Mouse (Mus musculus): Measurements from ENCODE around the gene Pax5. TPM values are rescaled to one million over a fixed set of nuclear protein-coding genes. Genes with fewer than 3 reads are reported as not detected.
A peak's percentile ranks its signal among the peaks of the same experiment; 100 is the strongest.

The Pax5 gene
- polyA plus RNA-seq, 1 experiment from 2014 or later: 0.08 TPM

DNA sequence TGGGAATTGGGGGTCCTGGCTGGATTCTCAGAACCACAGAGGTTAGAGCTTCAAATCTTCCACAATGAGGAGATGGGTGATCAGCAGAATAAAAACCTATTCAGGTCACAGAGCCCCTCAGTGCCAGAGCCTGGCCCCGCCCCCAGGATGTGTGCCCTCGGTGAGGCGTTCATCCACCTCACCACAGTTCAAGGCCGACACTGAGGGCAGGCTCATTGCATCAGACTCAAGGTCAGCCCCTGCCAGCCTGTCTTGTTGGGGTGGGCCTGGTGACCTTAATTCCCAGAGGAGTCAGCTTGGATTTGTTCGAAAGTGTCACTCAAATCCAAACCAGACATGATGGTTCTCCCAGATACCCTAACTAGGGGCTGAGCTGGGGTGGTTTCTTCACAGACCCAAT lies 177.6 kb downstream of the Pax5 start:
- Histone ChIP-seq H3K9me3 (ENCODE audit: control insufficient read depth, low read length) (no peaks in the 10 kb centered on the region), H3K9ac (ENCODE audit: low read depth, low read length) (no peak overlapping the region), H3K4me2 (ENCODE audit: low read depth, low read length) (no peak overlapping the region), H3K27me3 (replicated peaks; ENCODE audit: control insufficient read depth, insufficient read depth, low read length) (no peaks in the 10 kb centered on the region), H3K36me3 (ENCODE audit: control insufficient read depth, insufficient read depth, low read length) (no peaks in the 10 kb centered on the region), H3K4me1 (ENCODE audit: control insufficient read depth, insufficient read depth, low read length) (no peaks in the 10 kb centered on the region), H3K4me3 (ENCODE audit: low read depth, low read length) (no peak overlapping the region), H3K27ac (replicated peaks; ENCODE audit: low read depth, low read length) (no peak overlapping the region)
- WGBS: 52% methylated on average over 5 of the region's 5 CpGs
- DNase-seq (ENCODE audit: low spot score) (no peak), ATAC-seq (ENCODE audit: low read depth) (no peak)

DNA sequence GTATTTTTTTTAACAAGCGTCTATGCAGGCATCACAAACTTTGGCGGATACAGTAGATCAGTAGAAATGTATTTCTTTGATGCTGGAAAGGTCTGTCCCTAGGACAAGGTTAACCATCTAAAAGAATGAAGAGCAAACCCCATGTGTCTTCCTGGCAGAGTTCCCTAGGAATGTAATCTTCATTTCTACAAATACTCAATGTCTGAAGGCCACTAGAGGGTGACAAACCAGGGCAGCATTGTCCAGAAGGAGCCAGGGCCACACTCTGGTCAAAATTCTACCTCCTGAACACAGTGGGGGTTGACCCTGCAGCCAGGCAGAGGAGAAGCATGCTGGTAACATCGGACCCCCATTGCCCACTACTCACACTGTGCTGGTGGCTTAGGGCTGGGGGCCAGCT lies 185.0 kb downstream of the Pax5 start:
- no peak overlapping the region for H3K4me2 ChIP-seq (ENCODE audit: low read depth, low read length)
- no peak for DNase-seq (ENCODE audit: low spot score)
- WGBS: 71% methylated on average over 3 of the region's 3 CpGs

DNA sequence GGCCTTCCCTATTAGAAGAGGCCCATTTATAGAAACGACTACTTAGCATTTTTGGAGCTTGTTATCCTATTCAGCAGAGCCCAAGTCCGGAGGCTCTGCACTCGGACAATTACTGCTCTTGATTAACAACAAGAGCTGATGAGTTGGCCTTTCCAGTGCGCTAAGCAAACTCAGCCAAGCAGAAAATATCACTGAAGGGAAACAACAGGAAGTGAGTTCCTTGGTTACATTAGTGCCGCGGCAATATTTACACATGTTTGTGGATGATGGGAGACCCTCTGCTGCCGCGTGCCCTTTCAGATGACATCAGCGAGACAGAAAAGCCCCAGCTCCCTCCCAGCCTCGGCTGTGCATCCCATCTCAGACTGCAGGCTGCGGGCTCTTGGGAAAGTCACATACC lies 191.4 kb downstream of the Pax5 start:
- Histone ChIP-seq H3K27ac (replicated peaks; ENCODE audit: low read depth, low read length) (no peak overlapping the region), H3K9me3 (ENCODE audit: control insufficient read depth, low read length) (no peaks in the 10 kb centered on the region), H3K36me3 (ENCODE audit: control insufficient read depth, insufficient read depth, low read length) (no peaks in the 10 kb centered on the region), H3K4me1 (ENCODE audit: control insufficient read depth, insufficient read depth, low read length) (no peaks in the 10 kb centered on the region), H3K4me3 (ENCODE audit: low read depth, low read length) (no peak overlapping the region), H3K27me3 (replicated peaks; ENCODE audit: control insufficient read depth, insufficient read depth, low read length) (no peaks in the 10 kb centered on the region), H3K4me2 (ENCODE audit: low read depth, low read length) (no peak overlapping the region), H3K9ac (ENCODE audit: low read depth, low read length) (no peak overlapping the region)
- 62% methylated on average over 11 of the region's 11 CpGs for WGBS
- no peak; the same call in 1 of the 2 replicates for ATAC-seq (ENCODE audit: low read depth)
- peak; percentile 58 for DNase-seq (ENCODE audit: low spot score)

More for the DNA sequence above, 185.0 kb downstream of the Pax5 start:
- Histone ChIP-seq H3K27me3 (replicated peaks; ENCODE audit: control insufficient read depth, insufficient read depth, low read length) (no peaks in the 10 kb centered on the region), H3K4me3 (ENCODE audit: low read depth, low read length) (no peak overlapping the region), H3K9ac (ENCODE audit: low read depth, low read length) (no peak overlapping the region), H3K27ac (replicated peaks; ENCODE audit: low read depth, low read length) (no peak overlapping the region), H3K4me1 (ENCODE audit: control insufficient read depth, insufficient read depth, low read length) (no peaks in the 10 kb centered on the region), H3K36me3 (ENCODE audit: control insufficient read depth, insufficient read depth, low read length) (no peaks in the 10 kb centered on the region), H3K9me3 (ENCODE audit: control insufficient read depth, low read length) (no peaks in the 10 kb centered on the region)
- no peak for ATAC-seq (ENCODE audit: low read depth)

DNA sequence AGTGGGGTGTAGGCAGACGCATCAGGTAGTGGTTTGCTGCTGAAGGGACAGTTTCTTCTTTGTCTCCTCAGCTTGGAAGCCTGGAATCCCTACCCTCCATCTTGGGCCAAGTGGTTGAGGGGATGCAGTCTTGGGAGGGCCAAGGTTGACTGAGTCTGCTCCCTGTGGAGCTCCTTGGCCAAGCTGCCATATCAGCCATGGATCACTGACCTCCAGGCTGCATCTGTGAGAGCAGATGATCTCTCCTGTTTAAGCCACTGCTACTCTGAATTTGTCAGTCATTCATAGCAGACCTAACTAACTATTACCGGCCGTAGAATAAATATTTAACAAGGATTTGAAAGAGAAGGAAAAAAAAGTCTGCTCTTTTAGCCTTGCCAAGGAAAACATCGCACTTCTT lies 196.3 kb downstream of the Pax5 start:
- H3K9me3 ChIP-seq (ENCODE audit: control insufficient read depth, low read length): no peaks in the 10 kb centered on the region
- no peaks in the 10 kb centered on the region for H3K36me3 ChIP-seq (ENCODE audit: control insufficient read depth, insufficient read depth, low read length)
- WGBS: 89% methylated on average over 4 of the region's 4 CpGs
- H3K4me1 ChIP-seq (ENCODE audit: control insufficient read depth, insufficient read depth, low read length): no peaks in the 10 kb centered on the region
- H3K4me2 ChIP-seq (ENCODE audit: low read depth, low read length): no peak overlapping the region
- no peak overlapping the region for H3K9ac ChIP-seq (ENCODE audit: low read depth, low read length)
- no peak overlapping the region for H3K4me3 ChIP-seq (ENCODE audit: low read depth, low read length)
- H3K27ac ChIP-seq (replicated peaks; ENCODE audit: low read depth, low read length): no peak overlapping the region
- DNase-seq (ENCODE audit: low spot score) (no peak), ATAC-seq (ENCODE audit: low read depth) (no peak)
- H3K27me3 ChIP-seq (replicated peaks; ENCODE audit: control insufficient read depth, insufficient read depth, low read length): no peaks in the 10 kb centered on the region

DNA sequence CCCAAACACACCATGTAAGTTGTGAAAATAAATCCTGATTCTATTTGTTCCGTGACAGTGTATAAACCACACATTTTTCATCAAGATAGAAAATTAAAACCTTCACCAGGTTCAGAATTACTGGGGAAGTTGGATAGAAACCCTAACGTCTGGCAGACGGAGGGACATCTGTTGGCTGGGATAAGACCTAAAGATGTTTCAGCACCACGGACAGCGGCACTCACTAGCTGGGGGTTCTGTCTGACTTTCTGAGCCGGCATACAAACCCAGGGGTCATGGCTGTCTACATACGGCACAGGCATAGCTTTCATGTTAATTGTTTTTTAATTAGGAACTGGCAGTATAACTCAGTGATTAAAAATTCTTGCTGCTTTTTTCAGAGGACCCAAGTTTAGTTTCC lies 198.6 kb downstream of the Pax5 start:
- ATAC-seq (ENCODE audit: low read depth) (no peak), DNase-seq (ENCODE audit: low spot score) (peak; percentile 89)
- Histone ChIP-seq H3K36me3 (ENCODE audit: control insufficient read depth, insufficient read depth, low read length) (no peaks in the 10 kb centered on the region), H3K4me3 (ENCODE audit: low read depth, low read length) (no peak overlapping the region), H3K4me2 (ENCODE audit: low read depth, low read length) (no peak overlapping the region), H3K4me1 (ENCODE audit: control insufficient read depth, insufficient read depth, low read length) (no peaks in the 10 kb centered on the region), H3K9me3 (ENCODE audit: control insufficient read depth, low read length) (no peaks in the 10 kb centered on the region), H3K9ac (ENCODE audit: low read depth, low read length) (no peak overlapping the region), H3K27me3 (replicated peaks; ENCODE audit: control insufficient read depth, insufficient read depth, low read length) (0 out of 2 replicates have a peak, but pooled peaks cover 10% of the 10 kb centered on the region), H3K27ac (replicated peaks; ENCODE audit: low read depth, low read length) (no peak overlapping the region)
- 4% methylated on average over 7 of the region's 7 CpGs for WGBS

DNA sequence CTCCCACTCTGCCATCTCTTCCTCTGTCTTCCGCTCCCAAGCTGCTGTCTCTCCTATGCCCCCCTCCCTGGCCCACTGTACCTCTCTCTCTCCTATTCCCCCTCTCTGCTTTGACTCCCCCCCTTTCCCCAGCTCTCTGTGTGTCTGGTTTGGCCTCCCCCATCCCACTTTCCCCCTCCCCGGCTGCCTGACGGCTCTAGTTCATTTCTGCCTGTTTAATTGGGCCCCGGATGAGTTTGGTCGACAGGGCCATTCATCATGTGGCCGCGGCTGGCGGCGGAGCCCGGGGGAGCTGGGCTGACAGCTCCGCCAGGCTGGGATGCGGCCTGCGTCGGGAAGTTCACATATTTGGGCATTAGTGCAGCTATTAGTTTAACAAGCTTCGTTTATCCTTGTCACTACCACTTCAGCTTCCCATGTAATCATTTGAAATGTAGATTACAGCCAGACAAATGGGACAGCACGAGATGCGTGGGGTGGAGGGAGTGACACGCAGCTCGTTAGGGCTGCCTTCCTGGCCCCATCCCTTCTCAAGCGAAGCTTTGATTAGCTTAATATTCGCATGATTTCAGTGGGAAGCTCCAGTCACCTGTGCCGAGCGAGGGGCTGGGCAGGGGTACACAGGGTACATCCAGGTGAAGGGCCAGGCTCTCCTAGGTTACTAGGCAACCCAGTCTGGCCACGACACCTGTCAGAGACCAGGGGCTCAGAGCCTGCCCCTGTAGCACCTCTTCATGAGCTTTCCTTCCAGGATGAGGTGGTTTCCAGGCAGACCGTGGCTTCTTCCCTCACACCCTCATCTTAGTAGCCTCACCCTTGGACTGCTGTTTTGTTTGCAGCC lies 201.7 kb downstream of the Pax5 start:
- no peak overlapping the region for H3K4me2 ChIP-seq (ENCODE audit: low read depth, low read length)

DNA sequence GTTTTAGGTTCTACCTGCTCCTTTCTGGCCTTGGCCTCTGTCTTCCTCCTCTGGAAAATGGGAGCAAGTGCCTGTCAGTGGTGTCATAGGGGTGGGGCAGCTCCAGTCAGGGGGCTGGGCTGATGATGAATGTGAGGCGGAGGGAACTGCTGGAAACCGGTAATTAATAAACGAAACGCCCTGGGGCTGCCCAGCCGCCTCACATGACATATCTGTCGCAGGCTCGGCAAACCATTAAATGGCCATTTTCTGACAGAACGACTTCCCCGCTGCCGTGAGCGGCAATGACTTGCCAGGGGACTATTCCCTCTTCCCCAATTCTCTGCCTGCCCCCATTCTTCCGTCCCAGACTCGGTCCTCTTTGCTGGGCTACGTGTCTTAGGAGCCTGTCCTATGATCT lies 202.4 kb downstream of the Pax5 start:
- no peak for ATAC-seq (ENCODE audit: low read depth)
- whole genome bisulfite sequencing: 34% methylated on average over 14 of the region's 14 CpGs

More for the DNA sequence above, 201.7 kb downstream of the Pax5 start:
- no peak overlapping the region for H3K27ac ChIP-seq (replicated peaks; ENCODE audit: low read depth, low read length)
- H3K9ac ChIP-seq (ENCODE audit: low read depth, low read length): no peak overlapping the region
- peak; percentile 15 for DNase-seq (ENCODE audit: low spot score)
- peak; percentile 33; the same call in 1 of the 2 replicates for ATAC-seq (ENCODE audit: low read depth)
- 0 out of 2 replicates have a peak, but pooled peaks cover 10% of the 10 kb centered on the region for H3K27me3 ChIP-seq (replicated peaks; ENCODE audit: control insufficient read depth, insufficient read depth, low read length)
- no peak overlapping the region for H3K4me3 ChIP-seq (ENCODE audit: low read depth, low read length)
- no peaks in the 10 kb centered on the region for H3K4me1 ChIP-seq (ENCODE audit: control insufficient read depth, insufficient read depth, low read length)
- no peaks in the 10 kb centered on the region for H3K9me3 ChIP-seq (ENCODE audit: control insufficient read depth, low read length)
- WGBS: 23% methylated on average over 25 of the region's 25 CpGs
- H3K36me3 ChIP-seq (ENCODE audit: control insufficient read depth, insufficient read depth, low read length): no peaks in the 10 kb centered on the region

DNA sequence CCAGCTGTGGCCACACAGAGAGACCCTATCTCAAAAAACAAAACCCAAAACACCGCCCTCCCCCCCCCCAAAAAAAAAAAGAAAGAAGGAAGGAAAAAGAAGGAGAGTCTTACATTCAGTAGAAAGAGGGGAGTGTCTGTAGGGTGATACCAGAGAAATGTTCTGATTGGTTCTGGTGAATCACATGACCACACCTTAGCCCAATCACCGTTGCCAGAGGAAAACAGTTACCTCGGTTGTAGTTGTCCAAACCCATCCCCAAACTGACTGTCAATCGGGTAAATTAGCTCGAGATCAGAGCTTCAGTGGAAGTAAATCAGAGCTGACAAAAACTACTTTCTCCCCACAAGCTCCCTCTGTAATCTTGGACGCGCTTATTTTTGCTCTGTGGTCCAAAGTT lies 205.3 kb downstream of the Pax5 start:
- Histone ChIP-seq H3K4me1 (ENCODE audit: control insufficient read depth, insufficient read depth, low read length) (no peaks in the 10 kb centered on the region), H3K27ac (replicated peaks; ENCODE audit: low read depth, low read length) (no peak overlapping the region), H3K4me3 (ENCODE audit: low read depth, low read length) (no peak overlapping the region), H3K9me3 (ENCODE audit: control insufficient read depth, low read length) (no peaks in the 10 kb centered on the region), H3K27me3 (replicated peaks; ENCODE audit: control insufficient read depth, insufficient read depth, low read length) (0 out of 2 replicates have a peak, but pooled peaks cover 10% of the 10 kb centered on the region), H3K36me3 (ENCODE audit: control insufficient read depth, insufficient read depth, low read length) (no peaks in the 10 kb centered on the region), H3K9ac (ENCODE audit: low read depth, low read length) (no peak overlapping the region), H3K4me2 (ENCODE audit: low read depth, low read length) (no peak overlapping the region)
- no peak for ATAC-seq (ENCODE audit: low read depth)
- WGBS: 71% methylated on average over 7 of the region's 7 CpGs
- no peak for DNase-seq (ENCODE audit: low spot score)

More for the DNA sequence above, 202.4 kb downstream of the Pax5 start:
- no peak for DNase-seq (ENCODE audit: low spot score)
- no peak overlapping the region for H3K9ac ChIP-seq (ENCODE audit: low read depth, low read length)
- 0 out of 2 replicates have a peak, but pooled peaks cover 10% of the 10 kb centered on the region for H3K27me3 ChIP-seq (replicated peaks; ENCODE audit: control insufficient read depth, insufficient read depth, low read length)
- no peaks in the 10 kb centered on the region for H3K4me1 ChIP-seq (ENCODE audit: control insufficient read depth, insufficient read depth, low read length)
- no peaks in the 10 kb centered on the region for H3K9me3 ChIP-seq (ENCODE audit: control insufficient read depth, low read length)
- no peak overlapping the region for H3K4me3 ChIP-seq (ENCODE audit: low read depth, low read length)
- no peak overlapping the region for H3K27ac ChIP-seq (replicated peaks; ENCODE audit: low read depth, low read length)
- H3K4me2 ChIP-seq (ENCODE audit: low read depth, low read length): no peak overlapping the region
- no peaks in the 10 kb centered on the region for H3K36me3 ChIP-seq (ENCODE audit: control insufficient read depth, insufficient read depth, low read length)
